8 mouse cellular contexts compared by ENCODE assay signal in genomic region chr9:44508721-44509486, GRCm38 (mm10). TPM values are rescaled to one million over a fixed set of nuclear protein-coding genes. Genes with fewer than 3 reads are reported as not detected.
DNase-seq lines count a peak whose midpoint lies in the region; ATAC-seq lines count a peak whose summit lies in the region.

No protein-coding gene starts in this region.

- no peak overlapping the region for H3K27ac ChIP-seq in kidney, embryonic 15.5 days
- H3K27ac ChIP-seq in heart, embryonic 12.5 days (ENCODE audit: poor library complexity, severe bottlenecking) = peak overlapping the region; percentile 61; the same call in 1 of the 2 replicates
- peak overlapping the region; percentile 86 for H3K27ac ChIP-seq in limb, embryonic 15.5 days

- ATAC-seq in kidney, embryonic 15.5 days (replicated peaks; ENCODE audit: low FRiP score) = no peak
- 0 out of 2 replicates have a peak, but pooled peaks have one; percentile 17 for ATAC-seq in heart, embryonic 12.5 days (ENCODE audit: insufficient number of reproducible peaks, low FRiP score)
- ATAC-seq in limb, embryonic 15.5 days (ENCODE audit: insufficient number of reproducible peaks, low FRiP score, low TSS enrichment, low read depth) = no peak

- no peak for DNase-seq in kidney, adult 8-10 months
- peak; percentile 44 to 47 for DNase-seq in cerebellum, postnatal 10 days
- DNase-seq in right cerebral cortex, postnatal 4 days = no peak
- no peak for DNase-seq in layer of hippocampus, postnatal 25 days (ENCODE audit: extremely low spot score in 1 of 2, low spot score in 1 of 2)
- DNase-seq in gastrocnemius, postnatal 4 days (ENCODE audit: low spot score in 2 of 2) = no peak

- H3K9ac ChIP-seq in kidney, embryonic 15.5 days = peak overlapping the region; percentile 31
- H3K9ac ChIP-seq in heart, embryonic 12.5 days = peak overlapping the region; percentile 68
- H3K9ac ChIP-seq in limb, embryonic 15.5 days = no peak overlapping the region

- no peaks in the 10 kb centered on the region for H3K9me3 ChIP-seq in kidney, embryonic 15.5 days (replicated peaks)
- H3K9me3 ChIP-seq in heart, embryonic 12.5 days (replicated peaks) = no peaks in the 10 kb centered on the region
- no peaks in the 10 kb centered on the region for H3K9me3 ChIP-seq in limb, embryonic 15.5 days

- peak overlapping the region; percentile 63; the same call in 1 of the 2 replicates for H3K4me2 ChIP-seq in kidney, embryonic 15.5 days
- peak overlapping the region; percentile 72 for H3K4me2 ChIP-seq in heart, embryonic 12.5 days
- H3K4me2 ChIP-seq in limb, embryonic 15.5 days = peak overlapping the region; percentile 50

- H3K4me1 ChIP-seq in kidney, embryonic 15.5 days = peaks cover 59% of the 10 kb centered on the region
- peaks cover 53% of the 10 kb centered on the region for H3K4me1 ChIP-seq in heart, embryonic 12.5 days (replicated peaks)
- H3K4me1 ChIP-seq in limb, embryonic 15.5 days = peaks cover 77% of the 10 kb centered on the region

- H3K27me3 ChIP-seq in kidney, embryonic 15.5 days = no peaks in the 10 kb centered on the region
- no peaks in the 10 kb centered on the region for H3K27me3 ChIP-seq in heart, embryonic 12.5 days (replicated peaks)
- H3K27me3 ChIP-seq in limb, embryonic 15.5 days = no peaks in the 10 kb centered on the region

- WGBS in kidney, embryonic 15.5 days = 84% methylated on average over 19 of the region's 19 CpGs
- WGBS in heart, embryonic 12.5 days = 79% methylated on average over 19 of the region's 19 CpGs
- 76% methylated on average over 19 of the region's 19 CpGs for WGBS in limb, embryonic 15.5 days

- H3K36me3 ChIP-seq in kidney, embryonic 15.5 days = peaks cover 53% of the 10 kb centered on the region
- H3K36me3 ChIP-seq in heart, embryonic 12.5 days = peaks cover 52% of the 10 kb centered on the region
- peaks cover 53% of the 10 kb centered on the region for H3K36me3 ChIP-seq in limb, embryonic 15.5 days

- no peak overlapping the region for H3K4me3 ChIP-seq in kidney, embryonic 15.5 days (replicated peaks)
- H3K4me3 ChIP-seq in heart, embryonic 12.5 days = peak overlapping the region; percentile 44; the same call in 1 of the 2 replicates
- H3K4me3 ChIP-seq in limb, embryonic 15.5 days = peak overlapping the region; percentile 28; the same call in 1 of the 2 replicates

RNA-seq across cellular contexts. Expression of gene Bcl9l, which starts 26.3 kb away (rescaled TPM):
- polyA plus RNA-seq in kidney, embryonic 15.5 days (2015; fragmentation: Nextera tagmentation; extraction: Ambion mirVana) = 11.3 and 11.7 TPM in 2 replicates
- polyA plus RNA-seq in heart, embryonic 12.5 days (2016; fragmentation: Nextera tagmentation; extraction: Ambion mirVana) = 11.3 and 12.3 TPM in 2 replicates
- polyA plus RNA-seq in limb, embryonic 15.5 days (2015; fragmentation: Nextera tagmentation; extraction: Ambion mirVana) = 16.8 and 18.5 TPM in 2 replicates
- 10 to 100 TPM; 59.2 to 78.1 TPM for total RNA-seq in layer of hippocampus, postnatal 25 days (2021)
- total RNA-seq in gastrocnemius, postnatal 4 days (2021) = 100 to 1,000 TPM; 126 to 131 TPM

RNA-seq across cellular contexts. Expression of gene Cxcr5, which starts 52.8 kb away (rescaled TPM):
- polyA plus RNA-seq in kidney, embryonic 15.5 days (2015; fragmentation: Nextera tagmentation; extraction: Ambion mirVana) = not detected in 2 replicates
- not detected in 2 replicates for polyA plus RNA-seq in heart, embryonic 12.5 days (2016; fragmentation: Nextera tagmentation; extraction: Ambion mirVana)
- polyA plus RNA-seq in limb, embryonic 15.5 days (2015; fragmentation: Nextera tagmentation; extraction: Ambion mirVana) = 0.24 and 0.46 TPM in 2 replicates
- total RNA-seq in layer of hippocampus, postnatal 25 days (2021) = not detected
- total RNA-seq in gastrocnemius, postnatal 4 days (2021) = under 1 TPM; 0.10 TPM

RNA-seq across cellular contexts. Expression of gene Upk2, which starts 54.1 kb away (rescaled TPM):
- polyA plus RNA-seq in kidney, embryonic 15.5 days (2015; fragmentation: Nextera tagmentation; extraction: Ambion mirVana) = 0.60 and 2.5 TPM in 2 replicates
- polyA plus RNA-seq in heart, embryonic 12.5 days (2016; fragmentation: Nextera tagmentation; extraction: Ambion mirVana) = 0.42 TPM in 1 of 2 replicates, not detected in the other
- 0.37 and 0.45 TPM in 2 replicates for polyA plus RNA-seq in limb, embryonic 15.5 days (2015; fragmentation: Nextera tagmentation; extraction: Ambion mirVana)
- not detected for total RNA-seq in layer of hippocampus, postnatal 25 days (2021)
- total RNA-seq in gastrocnemius, postnatal 4 days (2021) = under 1 TPM; 0.69 to 0.91 TPM

Comparison
In these comparisons a context has a peak if more than half of its experiments do, and no peak if none do; other contexts are left out.
1. DNase-seq: peak in cerebellum, postnatal 10 days (2 of 2); none in kidney, adult 8-10 months (0 of 2), right cerebral cortex, postnatal 4 days (single experiment), layer of hippocampus, postnatal 25 days (0 of 2) and gastrocnemius, postnatal 4 days (0 of 2).
2. Peak in every context shown above with its lines, with median percentiles within 50 percentile points of each other: H3K4me2 ChIP-seq.